Mouse (Mus musculus) lung, embryonic 14.5 days (tissue): ENCODE measurements around the gene Cwc27. TPM values are rescaled to one million over a fixed set of nuclear protein-coding genes. Genes with fewer than 3 reads are reported as not detected.

ENCODE experiments used
- ATAC-seq: fragments of 200-750 bp; cut with Nextera tagmentation; 2 replicates; pipeline ENCODE4 v1.8.0; 2017; ENCODE audit warnings: mild to moderate bottlenecking, moderate TSS enrichment, moderate library complexity; ENCODE audit not compliant: insufficient read depth
- DNase-seq: peaks from one replicate; pipeline ENCODE4 v3.0.0-alpha.2; 2015
- H3K27ac ChIP-seq: fragments of 300-500 bp; sonication (generic); 2 replicates; pipeline ENCODE4 v1.5.1; 2014; ENCODE audit warnings: low read depth, mild to moderate bottlenecking, moderate library complexity
- H3K27me3 ChIP-seq: fragments of 300-500 bp; sonication (generic); 2 replicates; pipeline ENCODE4 v1.6.1; 2014; ENCODE audit warnings: low read length, control low read depth; ENCODE audit not compliant: insufficient read depth
- H3K36me3 ChIP-seq: fragments of 300-500 bp; sonication (generic); 2 replicates; pipeline ENCODE4 v1.6.1; 2014; ENCODE audit warnings: control low read depth; ENCODE audit not compliant: insufficient read depth
- H3K4me1 ChIP-seq: fragments of 300-500 bp; sonication (generic); 2 replicates; pipeline ENCODE4 v1.6.1; 2014; ENCODE audit warnings: antibody characterized with exemption, control low read depth; ENCODE audit not compliant: insufficient read depth
- H3K4me2 ChIP-seq: fragments of 300-500 bp; sonication (generic); 2 replicates; pipeline ENCODE4 v1.6.1; 2014; ENCODE audit warnings: mild to moderate bottlenecking
- H3K4me3 ChIP-seq: fragments of 300-500 bp; sonication (generic); 2 replicates; pipeline ENCODE4 v1.5.1; 2014; ENCODE audit warnings: low read depth, low read length
- H3K9ac ChIP-seq: fragments of 300-500 bp; sonication (generic); 2 replicates; pipeline ENCODE4 v1.6.1; 2014
- H3K9me3 ChIP-seq: fragments of 300-500 bp; sonication (generic); 2 replicates; pipeline ENCODE4 v1.6.1; 2016; ENCODE audit warnings: low read depth, low read length, control low read depth
- CTCF ChIP-seq: IDR thresholded peaks from 2 replicates; pipeline ENCODE4 v1.5.1; 2016; ENCODE audit warnings: antibody characterized with exemption, low read depth
- WGBS: fragments of 180-500 bp; shearing (Covaris S2); extraction: QIAGEN DNeasy Blood & Tissue Kit; methylation state at CpG from one replicate; pipeline ENCODE4 v1.1.7; 2014; 5-methylcytosine and 5-hydroxymethylcytosine counted together
- polyA plus RNA-seq: library from polyadenylated mRNA; unstranded; fragments of >200 nt; fragmentation: Nextera tagmentation; extraction: Ambion mirVana; gene quantifications from 2 replicates; pipeline ENCODE4 v1.2.1, GENCODE M21; 2014

The Cwc27 gene
- polyA plus RNA-seq, 1 experiment from 2014 or later: 33.7 TPM

- Histone ChIP-seq H3K4me2 (no peak overlapping the region), H3K9me3 (no peaks in the 10 kb centered on the region), H3K9ac (no peak overlapping the region), H3K4me1 (0 out of 2 replicates have a peak, but pooled peaks cover 6% of the 10 kb centered on the region), H3K27me3 (no peaks in the 10 kb centered on the region), H3K4me3 (no peak overlapping the region), H3K36me3 (peaks cover 7% of the 10 kb centered on the region; the same call in 1 of the 2 replicates), H3K27ac (peak overlapping the region; percentile 54)
- ATAC-seq: peak; percentile 68
- peak; percentile 86 for DNase-seq
- no peak for TF ChIP-seq CTCF
- 32% methylated on average over 7 of the region's 7 CpGs for WGBS
Measured at GRCm38 (mm10) chr13:104632427-104633167, 184.3 kb downstream of the Cwc27 start.

- 75% methylated on average over 7 of the region's 7 CpGs for WGBS
- Histone ChIP-seq H3K27me3 (no peaks in the 10 kb centered on the region), H3K9me3 (no peaks in the 10 kb centered on the region), H3K4me2 (no peak overlapping the region), H3K4me3 (no peak overlapping the region), H3K27ac (peak overlapping the region; percentile 54), H3K4me1 (0 out of 2 replicates have a peak, but pooled peaks cover 6% of the 10 kb centered on the region), H3K36me3 (peaks cover 7% of the 10 kb centered on the region; the same call in 1 of the 2 replicates), H3K9ac (no peak overlapping the region)
- peak; percentile 35 for DNase-seq
- ATAC-seq: 0 out of 2 replicates have a peak, but pooled peaks have one; percentile 22
- no peak for TF ChIP-seq CTCF
Measured at GRCm38 (mm10) chr13:104631621-104632205, 185.2 kb downstream of the Cwc27 start.

GRCm38 (mm10) chr13:104630808-104631207 is 186.1 kb downstream of the Cwc27 start:
- 81% methylated on average over 5 of the region's 5 CpGs for WGBS
- H3K4me1 ChIP-seq: 0 out of 2 replicates have a peak, but pooled peaks cover 6% of the 10 kb centered on the region

GRCm38 (mm10) chr13:104629621-104630020 is 187.3 kb downstream of the Cwc27 start:
- 81% methylated on average over 11 of the region's 11 CpGs for WGBS
- H3K9me3 ChIP-seq: no peaks in the 10 kb centered on the region
- DNase-seq (no peak), ATAC-seq (no peak)
- 0 out of 2 replicates have a peak, but pooled peaks cover 6% of the 10 kb centered on the region for H3K4me1 ChIP-seq
- no peaks in the 10 kb centered on the region for H3K27me3 ChIP-seq
- H3K4me3 ChIP-seq: no peak overlapping the region
- H3K4me2 ChIP-seq: no peak overlapping the region
- H3K36me3 ChIP-seq: peaks cover 7% of the 10 kb centered on the region; the same call in 1 of the 2 replicates
- TF ChIP-seq CTCF: no peak
- H3K9ac ChIP-seq: no peak overlapping the region
- no peak overlapping the region for H3K27ac ChIP-seq

More at GRCm38 (mm10) chr13:104630808-104631207, 186.1 kb downstream of the Cwc27 start:
- no peak for DNase-seq
- Histone ChIP-seq H3K4me2 (no peak overlapping the region), H3K36me3 (peaks cover 7% of the 10 kb centered on the region; the same call in 1 of the 2 replicates), H3K9me3 (no peaks in the 10 kb centered on the region), H3K27ac (no peak overlapping the region), H3K4me3 (no peak overlapping the region), H3K9ac (no peak overlapping the region), H3K27me3 (no peaks in the 10 kb centered on the region)
- TF ChIP-seq CTCF: no peak
- no peak for ATAC-seq

GRCm38 (mm10) chr13:104628019-104628418 is 188.9 kb downstream of the Cwc27 start:
- H3K27me3 ChIP-seq: no peaks in the 10 kb centered on the region
- 0 out of 2 replicates have a peak, but pooled peaks cover 6% of the 10 kb centered on the region for H3K4me1 ChIP-seq
- ATAC-seq: no peak
- H3K9me3 ChIP-seq: no peaks in the 10 kb centered on the region
- H3K9ac ChIP-seq: no peak overlapping the region
- DNase-seq: no peak
- H3K27ac ChIP-seq: no peak overlapping the region
- no peak for TF ChIP-seq CTCF
- H3K36me3 ChIP-seq: peaks cover 7% of the 10 kb centered on the region; the same call in 1 of the 2 replicates
- no peak overlapping the region for H3K4me2 ChIP-seq
- H3K4me3 ChIP-seq: no peak overlapping the region
- WGBS: 60% methylated on average over 4 of the region's 4 CpGs

GRCm38 (mm10) chr13:104627169-104627909 is 189.6 kb downstream of the Cwc27 start:
- H3K4me3 ChIP-seq: no peak overlapping the region
- no peak for TF ChIP-seq CTCF
- no peak overlapping the region; the same call in 1 of the 2 replicates for H3K27ac ChIP-seq
- WGBS: 38% methylated on average over 11 of the region's 11 CpGs
- H3K9ac ChIP-seq: no peak overlapping the region
- H3K36me3 ChIP-seq: peaks cover 7% of the 10 kb centered on the region; the same call in 1 of the 2 replicates
- ATAC-seq (peak; percentile 19; the same call in 1 of the 2 replicates), DNase-seq (no peak)
- H3K9me3 ChIP-seq: no peaks in the 10 kb centered on the region
- 0 out of 2 replicates have a peak, but pooled peaks cover 6% of the 10 kb centered on the region for H3K4me1 ChIP-seq
- no peaks in the 10 kb centered on the region for H3K27me3 ChIP-seq
- H3K4me2 ChIP-seq: no peak overlapping the region
